Mouse (Mus musculus): ENCODE measurements at regions not wholly inside any gene's neighbourhood (a gene's known extent, or its start where the extent isn't known, plus 50 kb on each side); places are given as distances from the start of the nearest gene placed in this dataset.

- no peak for DNase-seq
Observed at GRCm38 (mm10) chr17:59429189-59429588, 416.0 kb upstream of the Nudt12 start.

- peak; percentile 3 to 7 for DNase-seq
Observed at GRCm38 (mm10) chr17:59421489-59421888, 408.3 kb upstream of the Nudt12 start.

GRCm38 (mm10) chr17:59409315-59409714 lies 396.1 kb upstream of the Nudt12 start:
- DNase-seq: no peak

- DNase-seq: no peak
Observed at GRCm38 (mm10) chr17:59404525-59404924, 391.4 kb upstream of the Nudt12 start.

- DNase-seq: no peak
Observed at GRCm38 (mm10) chr17:59397404-59397803, 384.2 kb upstream of the Nudt12 start.

GRCm38 (mm10) chr17:59383107-59383438 lies 369.9 kb upstream of the Nudt12 start:
- DNase-seq: no peak

GRCm38 (mm10) chr17:59382225-59383106 lies 369.3 kb upstream of the Nudt12 start:
- DNase-seq: no peak

GRCm38 (mm10) chr17:59373505-59374106 lies 360.4 kb upstream of the Nudt12 start:
- no peak for DNase-seq

GRCm38 (mm10) chr17:59369624-59370541 lies 356.7 kb upstream of the Nudt12 start:
- DNase-seq: no peak

- DNase-seq: no peak
Observed at GRCm38 (mm10) chr17:59365340-59365739, 352.2 kb upstream of the Nudt12 start.

- DNase-seq: no peak
Observed at GRCm38 (mm10) chr17:59362110-59362509, 348.9 kb upstream of the Nudt12 start.

GRCm38 (mm10) chr17:59361119-59361518 lies 347.9 kb upstream of the Nudt12 start:
- DNase-seq: no peak

- DNase-seq: no peak
Observed at GRCm38 (mm10) chr17:59359503-59359902, 346.3 kb upstream of the Nudt12 start.

- DNase-seq: no peak
Observed at GRCm38 (mm10) chr17:59345526-59345925, 332.4 kb upstream of the Nudt12 start.

- no peak for DNase-seq
Observed at GRCm38 (mm10) chr17:59297939-59298338, 284.8 kb upstream of the Nudt12 start.

GRCm38 (mm10) chr17:59281364-59281763 lies 268.2 kb upstream of the Nudt12 start:
- peak in 1 of 2 experiments; percentile 3 for DNase-seq

GRCm38 (mm10) chr17:59279811-59280210 lies 266.6 kb upstream of the Nudt12 start:
- DNase-seq: no peak

- DNase-seq: no peak
Observed at GRCm38 (mm10) chr17:59269613-59270012, 256.4 kb upstream of the Nudt12 start.

GRCm38 (mm10) chr17:59249000-59249399 lies 235.8 kb upstream of the Nudt12 start:
- no peak for DNase-seq

GRCm38 (mm10) chr17:59232251-59232650 lies 219.1 kb upstream of the Nudt12 start:
- DNase-seq: no peak

Data from layer of hippocampus, postnatal 36 days (tissue).